Mouse (Mus musculus) MEL (cell line): ENCODE measurements around the gene Gnb4. TPM values are rescaled to one million over a fixed set of nuclear protein-coding genes. Genes with fewer than 3 reads are reported as not detected.
A peak's percentile ranks its signal among the peaks of the same experiment; 100 is the strongest.

Source experiments
- DNase-seq: peaks from one replicate; pipeline ENCODE4 v3.0.0; 2011; ENCODE audit warnings: low read depth, low spot score
- H3K27ac ChIP-seq: 2 replicates; pipeline ENCODE4 v1.5.1; 2012; ENCODE audit warnings: low read depth, mild to moderate bottlenecking, control low read depth, low read length, moderate library complexity; ENCODE audit not compliant: control insufficient read depth
- H3K27me3 ChIP-seq, 2 experiments: fragments of 150-350 bp in 1 of 2; sonication (generic) in 1 of 2; 2 replicates each; pipeline ENCODE4 v1.6.1; 2012; ENCODE audit warnings: low read length in 2 of 2, mild to moderate bottlenecking in 2 of 2, improper control_type of control experiment in 1 of 2, moderate library complexity in 1 of 2; ENCODE audit not compliant: insufficient read depth in 2 of 2, control insufficient read depth in 1 of 2
- H3K36me3 ChIP-seq, 2 experiments: 2 replicates each; pipeline ENCODE4 v1.6.1; 2012 to 2014; ENCODE audit warnings: low read length in 2 of 2, improper control_type of control experiment in 1 of 2, inconsistent platforms in 1 of 2, mild to moderate bottlenecking in 1 of 2; ENCODE audit not compliant: insufficient read depth in 2 of 2, control insufficient read depth in 1 of 2
- H3K4me1 ChIP-seq, 2 experiments: fragments of 150-350 bp in 1 of 2; sonication (generic) in 1 of 2; 2 replicates each; pipeline ENCODE4 v1.6.1; 2012; ENCODE audit warnings: low read length in 2 of 2, improper control_type of control experiment in 1 of 2, mild to moderate bottlenecking in 1 of 2; ENCODE audit not compliant: insufficient read depth in 2 of 2, control insufficient read depth in 1 of 2
- H3K4me3 ChIP-seq, 2 experiments: fragments of 150-350 bp in 1 of 2; sonication (generic) in 1 of 2; 2 replicates each; pipeline ENCODE4 v1.5.1; 2012; ENCODE audit warnings: low read depth in 2 of 2, low read length in 2 of 2, mild to moderate bottlenecking in 2 of 2, moderate library complexity in 2 of 2, control low read depth in 1 of 2, improper control_type of control experiment in 1 of 2; ENCODE audit not compliant: control insufficient read depth in 1 of 2, insufficient read depth in 1 of 2
- H3K79me2 ChIP-seq: 2 replicates; pipeline ENCODE4 v1.6.1; 2012; ENCODE audit warnings: mild to moderate bottlenecking, low read length, moderate library complexity; ENCODE audit not compliant: control insufficient read depth, poor library complexity, insufficient read depth
- H3K9ac ChIP-seq: 2 replicates; pipeline ENCODE4 v1.6.1; 2012; ENCODE audit warnings: low read depth, mild to moderate bottlenecking, control low read depth, low read length, moderate library complexity; ENCODE audit not compliant: control insufficient read depth, poor library complexity, severe bottlenecking
- H3K9me3 ChIP-seq: fragments of 150-350 bp; sonication (generic); replicated peaks from 2 replicates; pipeline ENCODE4 v1.6.1; 2012; ENCODE audit warnings: mild to moderate bottlenecking, low read length, improper control_type of control experiment, moderate library complexity; ENCODE audit not compliant: insufficient read depth
- CHD2 ChIP-seq: IDR thresholded peaks from 2 replicates; pipeline ENCODE4 v1.6.1; 2011; ENCODE audit warnings: low read length, improper control_type of control experiment
- CTCF ChIP-seq, 3 experiments: IDR thresholded peaks in 2 of 3; conservative IDR thresholded peaks in 1 of 3; 2 replicates each; pipeline ENCODE4 v1.5.1; 2011 to 2012; ENCODE audit warnings: low read length in 3 of 3, low read depth in 2 of 3, mild to moderate bottlenecking in 2 of 3, improper control_type of control experiment in 1 of 3, inconsistent platforms in 1 of 3, mixed read lengths in 1 of 3, moderate library complexity in 1 of 3; ENCODE audit not compliant: control insufficient read depth in 1 of 3, insufficient read depth in 1 of 3, poor library complexity in 1 of 3, severe bottlenecking in 1 of 3
- E2F4 ChIP-seq: IDR thresholded peaks from 2 replicates; pipeline ENCODE4 v1.6.1; 2011; ENCODE audit warnings: low read depth, low read length, improper control_type of control experiment, borderline replicate concordance
- EP300 ChIP-seq, 2 experiments: IDR thresholded peaks; 2 replicates each; pipeline ENCODE4 v1.6.1; 2011; ENCODE audit warnings: improper control_type of control experiment in 2 of 2, low read length in 2 of 2, low read depth in 1 of 2, mild to moderate bottlenecking in 1 of 2
- ETS1 ChIP-seq: IDR thresholded peaks from 2 replicates; pipeline ENCODE4 v1.6.1; 2012; ENCODE audit warnings: low read depth, mild to moderate bottlenecking, inconsistent platforms, low read length, improper control_type of control experiment, moderate library complexity
- GABPA ChIP-seq: IDR thresholded peaks from 2 replicates; pipeline ENCODE4 v1.6.1; 2012; ENCODE audit warnings: low read depth, mild to moderate bottlenecking, inconsistent platforms, low read length, improper control_type of control experiment, moderate library complexity
- GATA1 ChIP-seq: IDR thresholded peaks from 2 replicates; pipeline ENCODE4 v1.6.1; 2011; ENCODE audit warnings: low read depth, low read length, improper control_type of control experiment
- HCFC1 ChIP-seq: IDR thresholded peaks from 2 replicates; pipeline ENCODE4 v1.6.1; 2012; ENCODE audit warnings: low read depth, mild to moderate bottlenecking, inconsistent platforms, low read length, improper control_type of control experiment, moderate library complexity
- KAT2A ChIP-seq: conservative IDR thresholded peaks from 2 replicates; pipeline ENCODE4 v1.6.1; 2012; ENCODE audit warnings: low read depth, low read length, improper control_type of control experiment, inconsistent platforms
- MEF2A ChIP-seq: IDR thresholded peaks from 2 replicates; pipeline ENCODE4 v1.6.1; 2014; ENCODE audit warnings: low read depth, mild to moderate bottlenecking, inconsistent platforms, low read length, improper control_type of control experiment; ENCODE audit not compliant: poor library complexity, insufficient replicate concordance, severe bottlenecking; ENCODE audit errors: extremely low read depth
- MXI1 ChIP-seq: IDR thresholded peaks from 2 replicates; pipeline ENCODE4 v1.6.1; 2011; ENCODE audit warnings: mild to moderate bottlenecking, low read depth, low read length, improper control_type of control experiment
- MYC ChIP-seq: IDR thresholded peaks from 2 replicates; pipeline ENCODE4 v1.6.1; 2011; ENCODE audit warnings: low read depth, mild to moderate bottlenecking, low read length, improper control_type of control experiment, moderate library complexity
- NELFE ChIP-seq: IDR thresholded peaks from 2 replicates; pipeline ENCODE4 v1.6.1; 2011; ENCODE audit warnings: low read depth, low read length, improper control_type of control experiment
- NRF1 ChIP-seq: IDR thresholded peaks from 2 replicates; pipeline ENCODE4 v1.6.1; 2014; ENCODE audit warnings: low read depth, mild to moderate bottlenecking, inconsistent platforms, low read length, improper control_type of control experiment, moderate library complexity; ENCODE audit not compliant: poor library complexity, insufficient read depth, severe bottlenecking
- POLR2A ChIP-seq, 2 experiments: IDR thresholded peaks; 2 replicates each; pipeline ENCODE4 v1.6.1; 2011 to 2012; ENCODE audit warnings: low read length in 2 of 2, mild to moderate bottlenecking in 2 of 2, control low read depth in 1 of 2, improper control_type of control experiment in 1 of 2, low read depth in 1 of 2, moderate library complexity in 1 of 2; ENCODE audit not compliant: control insufficient read depth in 1 of 2, insufficient read depth in 1 of 2, poor library complexity in 1 of 2
- POLR2AphosphoS2 ChIP-seq: IDR thresholded peaks from 2 replicates; pipeline ENCODE4 v1.6.1; 2011; ENCODE audit warnings: low read length, improper control_type of control experiment
- POLR2AphosphoS5 ChIP-seq: IDR thresholded peaks from 2 replicates; pipeline ENCODE4 v1.6.1; 2012; ENCODE audit warnings: low read depth, borderline replicate concordance, mild to moderate bottlenecking, inconsistent platforms, low read length, moderate library complexity, mixed read lengths
- RAD21 ChIP-seq: IDR thresholded peaks from 2 replicates; pipeline ENCODE4 v1.6.1; 2011; ENCODE audit warnings: mild to moderate bottlenecking, low read depth, low read length, improper control_type of control experiment
- RCOR1 ChIP-seq: IDR thresholded peaks from 2 replicates; pipeline ENCODE4 v1.6.1; 2012; ENCODE audit warnings: low read depth, mild to moderate bottlenecking, inconsistent platforms, low read length, improper control_type of control experiment
- SIN3A ChIP-seq: IDR thresholded peaks from 2 replicates; pipeline ENCODE4 v1.6.1; 2012; ENCODE audit warnings: low read length, improper control_type of control experiment, inconsistent platforms
- SMC3 ChIP-seq: IDR thresholded peaks from 2 replicates; pipeline ENCODE4 v1.6.1; 2011; ENCODE audit warnings: low read depth, low read length, improper control_type of control experiment
- TBP ChIP-seq: IDR thresholded peaks from 2 replicates; pipeline ENCODE4 v1.8.0; 2011; ENCODE audit warnings: low read depth, low read length, improper control_type of control experiment
- TCF12 ChIP-seq: IDR thresholded peaks from 2 replicates; pipeline ENCODE4 v1.6.1; 2014; ENCODE audit warnings: low read depth, mild to moderate bottlenecking, inconsistent platforms, low read length, improper control_type of control experiment, moderate library complexity
- UBTF ChIP-seq: IDR thresholded peaks from 2 replicates; pipeline ENCODE4 v1.6.1; 2012; ENCODE audit warnings: low read depth, mild to moderate bottlenecking, inconsistent platforms, low read length, improper control_type of control experiment, moderate library complexity, borderline replicate concordance; ENCODE audit not compliant: insufficient read depth
- USF1 ChIP-seq: IDR thresholded peaks from 2 replicates; pipeline ENCODE4 v1.6.1; 2014; ENCODE audit warnings: low read depth, mild to moderate bottlenecking, inconsistent platforms, low read length, improper control_type of control experiment, moderate library complexity
- USF2 ChIP-seq, 2 experiments: IDR thresholded peaks; 2 replicates each; pipeline ENCODE4 v1.6.1; 2011 to 2012; ENCODE audit warnings: improper control_type of control experiment in 2 of 2, low read length in 2 of 2, borderline replicate concordance in 1 of 2, inconsistent platforms in 1 of 2, low read depth in 1 of 2, mild to moderate bottlenecking in 1 of 2; ENCODE audit not compliant: insufficient read depth in 1 of 2
- ZC3H11A ChIP-seq: IDR thresholded peaks from 2 replicates; pipeline ENCODE4 v1.6.1; 2012; ENCODE audit warnings: low read depth, mild to moderate bottlenecking, inconsistent platforms, low read length, improper control_type of control experiment
- ZKSCAN1 ChIP-seq: IDR thresholded peaks from 2 replicates; pipeline ENCODE4 v1.6.1; 2012; ENCODE audit warnings: low read depth, mild to moderate bottlenecking, inconsistent platforms, low read length, improper control_type of control experiment, moderate library complexity
- ZMIZ1 ChIP-seq: IDR thresholded peaks from 2 replicates; pipeline ENCODE4 v1.6.1; 2012; ENCODE audit warnings: low read depth, mild to moderate bottlenecking, inconsistent platforms, low read length, improper control_type of control experiment, moderate library complexity
- polyA plus RNA-seq, 2 experiments: library from polyadenylated mRNA; stranded (reverse) in 1 of 2; unstranded in 1 of 2; fragments of >175 nt in 1 of 2; fragments of >200 nt in 1 of 2; gene quantifications; 2 replicates each; pipeline versions ENCODE4 v1.2.1 to v1.2.4; 2012; ENCODE audit warnings: low replicate concordance in 2 of 2, low read depth in 1 of 2; ENCODE audit not compliant: insufficient read length in 2 of 2, insufficient read depth in 1 of 2, missing spikeins in 1 of 2
- total RNA-seq: library from RNA; depleted of rRNA; stranded (reverse); fragments of 300-350 nt; gene quantifications from 2 replicates; pipeline ENCODE4 v1.2.3, GENCODE M21; 2012

Gnb4 gene
- total and polyA plus RNA-seq, 3 experiments: 49.5 to 61.2 TPM; not detected in 1

- Histone ChIP-seq H3K4me1 (peaks cover 8 to 17% of the 10 kb centered on the region in 2 experiments), H3K9ac (no peak overlapping the region), H3K36me3 (peaks cover 0 to 19% of the 10 kb centered on the region in 2 experiments; a peak in 3 of 4 replicates), H3K79me2 (peaks cover 2% of the 10 kb centered on the region), H3K27ac (no peak overlapping the region), H3K4me3 (no peak overlapping the region), H3K27me3 (no peaks in the 10 kb centered on the region), H3K9me3 (no peaks in the 10 kb centered on the region)
- TF ChIP-seq RAD21 (no peak), GATA1 (no peak), POLR2AphosphoS2 (no peak), NELFE (no peak), HCFC1 (no peak), NRF1 (no peak), TCF12 (no peak), SMC3 (no peak), CTCF (IDR thresholded peaks at IDR 0.05 in 2 of 3, conservative IDR thresholded peaks at IDR 0.05 in 1 of 3; ENCODE audit: control insufficient read depth in 1 of 3, insufficient read depth in 1 of 3, low read depth in 2 of 3, low read length in 3 of 3, poor library complexity in 1 of 3, severe bottlenecking in 1 of 3) (no peak), MEF2A (no peak), MYC (no peak), ZC3H11A (no peak), E2F4 (no peak)
- DNase-seq: no peak
Measured at GRCm38 (mm10) chr3:32609233-32609632, 7.2 kb downstream of the Gnb4 start.

GRCm38 (mm10) chr3:32601055-32601454 is 15.3 kb downstream of the Gnb4 start:
- TF ChIP-seq POLR2AphosphoS5 (no peak), TBP (no peak), ETS1 (0 out of 2 replicates have a peak, but pooled peaks have one; percentile 18), NELFE (no peak), EP300 (IDR thresholded peaks at IDR 0.05; ENCODE audit: low read depth in 1 of 2, low read length in 2 of 2) (peak in 1 of 2 experiments; percentile 38; a peak in 1 of 4 replicates), HCFC1 (no peak), CHD2 (no peak), ZKSCAN1 (no peak), USF2 (IDR thresholded peaks at IDR 0.05; ENCODE audit: borderline replicate concordance in 1 of 2, insufficient read depth in 1 of 2, low read depth in 1 of 2, low read length in 2 of 2) (no peak), RAD21 (no peak), MXI1 (0 out of 2 replicates have a peak, but pooled peaks have one; percentile 32), KAT2A (no peak), SIN3A (no peak), GABPA (no peak), CTCF (IDR thresholded peaks at IDR 0.05 in 2 of 3, conservative IDR thresholded peaks at IDR 0.05 in 1 of 3; ENCODE audit: control insufficient read depth in 1 of 3, insufficient read depth in 1 of 3, low read depth in 2 of 3, low read length in 3 of 3, poor library complexity in 1 of 3, severe bottlenecking in 1 of 3) (no peak), USF1 (no peak), GATA1 (no peak), MYC (no peak), TCF12 (no peak), E2F4 (no peak), RCOR1 (no peak), POLR2A (IDR thresholded peaks at IDR 0.05; ENCODE audit: control insufficient read depth in 1 of 2, insufficient read depth in 1 of 2, low read depth in 1 of 2, low read length in 2 of 2, poor library complexity in 1 of 2) (no peak), NRF1 (no peak), SMC3 (no peak), UBTF (no peak), ZMIZ1 (no peak)
- Histone ChIP-seq H3K9me3 (no peaks in the 10 kb centered on the region), H3K27ac (peak overlapping the region; percentile 42), H3K9ac (no peak overlapping the region), H3K79me2 (no peaks in the 10 kb centered on the region), H3K4me1 (peaks cover 22 to 32% of the 10 kb centered on the region in 2 experiments), H3K27me3 (no peaks in the 10 kb centered on the region), H3K4me3 (no peak overlapping the region), H3K36me3 (peaks cover 0 to 34% of the 10 kb centered on the region in 2 experiments; a peak in 3 of 4 replicates)
- peak; percentile 75 for DNase-seq
